Mouse (Mus musculus): ENCODE results near the gene Bach2.

The Bach2 gene

GRCm38 (mm10) chr4:32389107-32389800, 150.7 kb downstream of the Bach2 start:
- DNase-seq (ENCODE audit: low read depth): no peak

DNA sequence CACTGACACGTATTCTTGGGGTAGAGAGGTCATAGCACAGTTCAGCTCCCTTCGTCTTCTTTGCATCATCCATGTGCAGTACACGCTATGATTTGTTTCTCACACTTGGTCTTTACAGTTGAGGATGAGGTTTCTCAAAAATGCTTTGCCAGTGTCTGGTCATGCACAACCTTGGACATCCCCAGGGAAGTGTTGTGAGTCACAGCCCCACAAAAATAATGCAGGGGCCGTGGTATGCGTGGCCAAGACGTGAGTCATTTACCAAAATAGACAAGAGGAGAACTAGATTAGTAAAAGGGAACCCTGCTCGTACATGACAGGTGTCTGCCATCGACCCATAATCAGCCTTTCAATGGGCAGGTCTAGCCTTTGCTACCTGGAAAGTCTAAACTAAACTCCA, 152.7 kb downstream of the Bach2 start:
- DNase-seq (ENCODE audit: low read depth): no peak

DNA sequence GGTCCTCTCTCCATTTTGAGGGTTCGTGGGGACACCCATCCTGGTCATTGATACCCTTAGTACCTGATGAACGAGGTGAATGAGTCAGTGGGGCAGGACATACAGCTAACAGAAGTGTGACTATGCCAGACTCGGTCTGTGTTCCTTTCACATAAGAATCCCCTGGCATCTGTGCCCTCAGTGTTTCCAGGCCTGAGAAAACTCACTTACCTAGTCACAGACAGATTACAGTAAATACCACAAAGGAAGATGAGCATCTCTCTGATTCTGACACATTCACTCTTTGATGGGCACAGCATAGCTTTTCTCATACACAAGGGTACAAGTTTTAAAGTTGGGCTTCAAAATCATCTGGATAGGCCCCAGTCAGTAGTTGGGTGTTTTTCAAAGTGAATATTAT, 154.6 kb downstream of the Bach2 start:
- no peak for DNase-seq (ENCODE audit: low read depth)

GRCm38 (mm10) chr4:32393951-32394350, 155.3 kb downstream of the Bach2 start:
- no peak for DNase-seq (ENCODE audit: low read depth)

DNA sequence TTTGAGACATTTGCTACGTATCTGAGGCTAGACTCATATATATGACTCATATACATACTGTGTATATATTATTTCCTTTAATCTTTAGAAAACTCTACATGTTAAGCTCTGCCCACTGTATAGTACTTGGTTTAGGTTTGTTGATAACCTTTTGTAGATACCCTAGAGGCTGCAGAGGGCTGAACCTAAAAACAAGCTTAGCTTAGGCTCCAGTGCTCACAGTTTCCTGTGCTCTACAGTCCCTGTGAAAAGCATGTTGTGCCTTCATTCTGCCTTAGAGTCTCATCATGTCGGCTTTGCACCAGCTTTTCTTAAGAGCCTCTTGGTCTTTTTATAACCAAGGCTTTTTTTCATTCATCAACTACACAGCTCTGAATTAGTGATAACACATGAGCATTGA, 156.2 kb downstream of the Bach2 start:
- DNase-seq (ENCODE audit: low read depth): no peak

GRCm38 (mm10) chr4:32401459-32401858, 162.9 kb downstream of the Bach2 start:
- DNase-seq (ENCODE audit: low read depth): no peak

- DNase-seq (ENCODE audit: low read depth): no peak
Measured at GRCm38 (mm10) chr4:32403506-32403905, 164.9 kb downstream of the Bach2 start.

DNA sequence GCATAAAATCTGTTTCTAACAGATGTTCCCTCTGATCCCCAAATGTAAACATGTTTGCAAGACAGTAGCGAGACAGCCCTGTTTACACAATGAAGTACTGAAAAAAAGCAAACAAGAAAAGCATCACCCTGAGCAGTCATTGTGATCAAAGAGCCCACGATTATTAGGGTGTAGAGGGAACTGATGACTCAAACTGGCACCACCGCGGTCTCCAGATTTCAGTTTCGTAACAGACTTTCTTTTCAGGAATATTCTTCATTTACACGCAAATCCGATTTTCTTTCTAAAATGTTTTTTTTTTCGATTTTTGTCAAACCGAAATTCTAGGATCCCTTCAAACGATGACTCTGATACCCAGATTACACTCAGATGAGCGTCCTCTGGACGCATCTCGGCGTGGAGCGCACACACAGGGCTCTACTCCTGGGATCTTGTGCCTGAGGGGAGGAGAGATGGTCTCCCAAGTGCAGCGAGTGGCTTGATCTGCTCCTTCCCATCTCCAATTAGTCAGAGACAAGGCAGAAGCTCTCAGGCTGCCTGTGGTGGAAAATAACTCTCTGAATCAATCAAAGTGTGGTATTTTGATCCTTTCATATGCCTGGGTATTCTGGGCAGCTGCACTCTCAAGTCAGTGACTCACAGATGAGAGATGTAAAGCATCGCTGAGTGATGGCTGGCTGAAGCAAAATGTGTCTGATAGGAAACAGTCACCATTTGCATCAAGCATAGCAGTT, 166.7 kb downstream of the Bach2 start:
- DNase-seq (ENCODE audit: low read depth): no peak

GRCm38 (mm10) chr4:32405985-32406384, 167.4 kb downstream of the Bach2 start:
- DNase-seq (ENCODE audit: low read depth): no peak

GRCm38 (mm10) chr4:32408535-32408934, 169.9 kb downstream of the Bach2 start:
- no peak for DNase-seq (ENCODE audit: low read depth)

- DNase-seq (ENCODE audit: low read depth): no peak
Measured at GRCm38 (mm10) chr4:32409116-32409880, 170.7 kb downstream of the Bach2 start.

DNA sequence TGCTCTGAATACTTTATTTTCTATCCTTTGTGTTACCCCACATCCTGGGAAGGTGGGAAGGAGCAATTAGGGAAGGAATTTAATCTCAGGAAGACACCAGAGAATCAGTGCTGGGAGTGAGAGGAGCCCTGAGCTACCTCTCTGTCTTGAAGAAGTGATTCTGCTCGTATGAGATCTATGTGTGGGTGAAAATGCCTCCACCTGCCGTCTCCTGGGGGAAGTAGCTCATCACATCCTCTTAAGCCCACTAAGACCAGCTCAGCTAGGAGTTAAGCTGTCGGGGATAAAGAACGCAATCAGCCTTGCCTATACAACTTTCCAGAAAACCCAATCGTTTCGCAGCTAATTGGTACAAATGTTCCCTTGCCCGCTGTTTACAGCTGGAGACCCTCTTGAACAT, 174.5 kb downstream of the Bach2 start:
- no peak for DNase-seq (ENCODE audit: low read depth)

GRCm38 (mm10) chr4:32413505-32413904, 174.9 kb downstream of the Bach2 start:
- DNase-seq (ENCODE audit: low read depth): no peak

DNA sequence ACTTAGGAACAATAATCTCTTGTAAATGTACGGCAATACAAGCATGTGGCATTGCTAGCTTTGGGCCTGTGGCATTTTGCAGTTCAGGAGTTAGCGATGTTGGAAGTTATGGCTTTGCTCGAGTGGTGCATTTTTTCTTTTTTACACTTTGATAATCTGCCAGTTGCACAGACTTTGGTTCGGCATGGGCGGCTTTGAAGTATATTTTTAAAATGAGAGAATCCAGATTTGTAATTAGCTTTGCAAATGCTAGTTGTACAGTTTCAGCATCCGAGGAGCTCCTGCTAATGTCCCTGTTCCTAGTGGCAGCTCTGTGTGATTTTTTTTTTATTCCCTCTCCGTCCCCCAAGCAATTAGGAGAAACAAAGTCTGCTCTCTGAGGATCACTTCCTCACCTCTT, 176.4 kb downstream of the Bach2 start:
- DNase-seq (ENCODE audit: low read depth): no peak

DNA sequence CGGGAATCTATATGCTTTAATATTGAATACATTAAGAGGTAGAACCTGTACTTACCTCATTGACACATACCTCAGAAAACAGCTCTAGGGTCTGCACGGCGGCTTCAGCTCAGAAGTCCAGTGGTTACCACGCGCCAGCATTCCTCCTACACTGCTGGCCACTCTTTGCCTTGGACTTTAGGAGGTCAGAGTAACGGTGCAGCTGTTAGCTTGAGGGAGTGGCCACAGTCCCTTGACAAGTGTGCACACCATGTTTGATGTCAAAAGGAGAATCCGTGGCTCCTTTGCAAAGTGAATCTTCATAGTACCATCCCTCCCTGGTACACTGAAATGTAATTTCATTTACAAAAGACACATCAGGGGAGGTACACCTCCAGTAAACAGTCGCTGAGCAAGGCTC, 179.3 kb downstream of the Bach2 start:
- DNase-seq (ENCODE audit: low read depth): no peak

DNA sequence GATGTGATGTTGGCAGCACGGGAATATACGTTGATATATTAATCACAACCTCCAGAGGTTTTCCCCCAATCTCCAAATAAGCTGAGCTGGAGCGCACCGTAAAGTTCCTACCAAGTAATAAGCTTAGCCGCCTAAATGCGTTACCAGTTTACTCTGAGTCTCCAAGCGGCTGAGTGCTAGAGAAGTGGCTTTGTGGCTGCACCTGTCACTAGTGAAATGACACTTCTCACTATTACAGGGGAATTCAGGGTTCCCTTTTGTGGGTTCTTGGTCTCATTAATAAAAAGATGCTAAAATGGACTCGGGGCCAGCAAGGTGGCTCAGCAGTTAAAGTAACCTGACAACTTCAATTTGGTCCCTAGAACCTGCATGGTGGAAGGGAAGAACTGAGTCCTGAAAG, 183.0 kb downstream of the Bach2 start:
- no peak for DNase-seq (ENCODE audit: low read depth)

DNA sequence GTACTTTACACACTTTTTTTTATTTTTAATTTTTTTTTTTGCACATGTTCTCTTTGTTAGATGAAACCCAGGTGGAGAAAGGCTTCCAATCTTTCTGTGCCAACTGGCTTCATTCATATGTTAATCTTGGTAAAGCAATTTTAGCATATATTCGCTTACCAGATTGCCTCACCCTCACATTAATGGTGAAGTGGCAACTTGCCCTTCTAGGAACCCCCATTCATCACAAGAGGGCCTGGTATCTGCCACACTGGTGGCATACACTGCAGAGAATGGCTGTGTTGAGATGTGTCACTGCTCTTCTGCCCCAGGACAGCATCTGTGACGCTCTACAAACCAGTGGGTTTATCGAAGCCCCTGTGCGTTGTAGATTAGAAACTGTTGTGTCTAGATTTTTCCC, 183.8 kb downstream of the Bach2 start:
- DNase-seq (ENCODE audit: low read depth): no peak

GRCm38 (mm10) chr4:32423667-32424066, 185.1 kb downstream of the Bach2 start:
- no peak for DNase-seq (ENCODE audit: low read depth)

DNA sequence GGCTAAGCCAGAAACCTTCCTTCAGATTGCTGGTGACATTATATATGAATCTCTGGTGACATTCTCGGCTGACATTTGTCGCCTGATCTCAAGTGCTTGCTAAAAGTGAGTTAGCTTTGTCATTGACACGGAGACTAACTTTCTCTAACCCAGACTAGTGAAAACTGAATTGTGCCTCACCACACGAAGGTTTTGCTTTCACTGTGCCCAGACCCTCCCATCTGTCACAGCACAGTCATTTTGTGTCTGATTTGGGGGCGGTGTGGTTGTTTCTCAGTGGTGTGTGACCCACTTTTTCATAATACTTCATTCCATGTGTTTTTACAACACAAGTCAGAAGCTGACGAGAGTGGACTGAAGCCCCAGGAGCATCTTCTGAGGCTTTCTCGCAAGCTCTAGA, 185.8 kb downstream of the Bach2 start:
- no peak for DNase-seq (ENCODE audit: low read depth)

DNA sequence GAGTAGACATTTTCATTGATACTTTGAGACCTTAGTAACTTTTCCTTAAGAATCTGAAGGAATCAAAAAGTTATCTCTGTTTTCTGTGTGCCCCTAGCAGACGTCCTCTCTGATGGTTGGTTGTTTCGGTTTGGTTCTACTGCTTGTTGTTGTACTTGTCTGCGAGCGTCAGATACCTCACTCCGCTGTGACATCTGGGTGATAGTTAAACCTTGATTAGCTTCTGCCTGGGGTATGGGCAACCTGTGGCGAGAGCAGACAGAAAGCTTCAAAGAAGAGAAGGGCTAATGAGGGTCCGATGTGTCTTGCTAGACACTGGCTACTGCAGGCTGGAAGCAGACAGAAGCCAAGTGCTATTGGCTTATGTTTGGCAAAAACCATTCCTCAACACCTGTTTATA, 186.5 kb downstream of the Bach2 start:
- no peak for DNase-seq (ENCODE audit: low read depth)

GRCm38 (mm10) chr4:32425641-32426040, 187.0 kb downstream of the Bach2 start:
- no peak for DNase-seq (ENCODE audit: low read depth)

GRCm38 (mm10) chr4:32426779-32427577, 188.4 kb downstream of the Bach2 start:
- DNase-seq (ENCODE audit: low read depth): no peak
